Mouse (Mus musculus) left cerebral cortex, adult 9 months (tissue): ENCODE results near the gene Cwc25.
"Not testable (repeated sequence)": the region's sequence is repeated elsewhere in the genome, so short reads cannot be mapped to it uniquely, and the experiment has no call there.

Source experiments
- DNase-seq, 2 experiments: peaks; one replicate each; pipeline ENCODE4 v3.0.0; 2022; ENCODE audit warnings: low spot score in 2 of 2

Cwc25 gene

DNA sequence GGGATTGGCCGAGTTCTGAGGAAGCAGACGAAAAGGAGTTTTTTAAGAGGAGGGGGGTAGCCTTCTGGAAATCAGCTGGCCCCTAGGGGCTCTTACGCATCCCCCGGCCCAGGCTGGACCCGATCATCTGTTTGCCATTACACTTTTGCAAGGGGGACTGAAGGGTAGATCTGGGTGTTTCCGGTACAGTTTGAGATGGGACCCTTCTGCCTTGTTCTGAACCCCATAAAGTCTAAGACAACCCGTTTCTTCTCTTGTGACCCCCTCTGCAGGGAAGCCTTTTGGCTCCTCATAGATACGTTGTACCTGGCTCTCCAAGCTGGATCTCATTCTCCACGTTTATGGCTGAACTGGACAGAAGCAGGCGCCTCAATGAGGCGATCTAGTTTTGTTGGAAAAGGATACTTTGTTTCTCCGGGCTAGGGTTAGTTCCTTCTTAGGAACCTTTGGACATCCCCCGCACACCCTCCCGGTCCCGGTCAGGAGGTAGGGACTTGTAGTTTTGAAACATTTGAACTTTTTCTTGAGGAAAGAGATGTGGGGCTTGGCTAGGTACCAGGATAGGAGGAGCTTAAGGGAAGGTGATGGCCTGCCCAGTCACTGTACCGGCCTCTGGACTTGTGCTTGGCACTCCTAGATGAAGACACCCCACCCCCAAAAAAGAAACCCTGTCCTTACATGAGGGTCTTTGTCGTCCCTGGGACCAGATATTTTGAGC, 34.5 kb upstream of the Cwc25 start:
- DNase-seq: no peak

DNA sequence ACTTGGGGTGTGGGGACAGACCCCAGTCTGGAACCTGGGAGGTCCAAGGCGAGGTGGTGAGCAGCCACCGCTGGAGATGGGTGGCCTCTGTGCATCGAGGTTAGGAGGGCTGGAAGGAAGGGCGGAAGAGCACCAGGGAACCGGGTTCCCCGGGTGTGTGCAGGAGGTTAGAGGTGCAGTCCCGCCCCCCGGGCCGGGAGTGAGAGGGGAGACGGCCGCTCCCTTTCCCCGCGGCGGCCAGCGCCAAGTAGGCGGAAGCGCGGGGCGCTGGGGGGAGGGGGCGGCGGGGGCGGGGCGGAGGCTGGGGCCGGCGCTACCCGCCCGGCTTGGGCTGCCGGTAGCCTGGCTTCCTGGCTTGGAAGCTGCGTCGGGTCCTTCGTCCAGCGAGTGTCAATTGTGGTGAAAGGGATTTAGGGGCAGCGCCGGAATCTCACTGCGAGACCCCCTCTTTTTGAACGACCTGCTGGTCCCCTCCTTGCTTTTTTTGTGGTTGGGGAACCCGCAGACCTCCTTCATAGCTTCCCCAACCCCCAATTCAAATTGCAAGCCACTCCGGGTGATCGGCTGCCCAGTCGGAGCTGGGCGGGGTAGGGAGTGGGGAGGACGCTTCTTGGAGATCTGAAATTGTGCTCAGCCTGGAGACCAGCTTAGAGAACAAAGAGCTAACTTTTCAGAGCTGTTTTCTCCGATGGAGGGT, 33.8 kb upstream of the Cwc25 start:
- no peak for DNase-seq

GRCm38 (mm10) chr11:97799146-97799993, 33.0 kb upstream of the Cwc25 start:
- peak in 1 of 2 experiments; percentile 89 for DNase-seq

DNA sequence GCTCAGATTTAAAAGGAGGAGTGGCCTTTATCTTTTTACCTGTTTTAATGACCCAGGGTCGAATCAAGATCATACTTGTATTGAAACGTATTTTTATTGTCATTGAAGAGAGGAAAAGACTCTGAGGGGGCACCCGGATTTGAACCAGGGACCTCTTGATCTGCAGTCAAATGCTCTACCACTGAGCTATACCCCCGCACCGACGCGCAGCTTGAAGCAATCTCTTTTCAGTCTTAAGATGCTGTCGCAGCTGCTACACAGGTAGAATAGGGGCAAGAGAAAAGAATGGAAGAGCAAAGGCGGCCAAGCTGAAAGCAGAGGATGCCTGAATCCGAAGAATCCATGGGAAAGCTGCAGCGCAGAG, 32.4 kb upstream of the Cwc25 start, which contains the start of gene Lasp1:
Gene Lasp1, plus strand, starts transcription at position 219 of the 364 bp plus-strand sequence.
- DNase-seq: peak; percentile 82 to 95

DNA sequence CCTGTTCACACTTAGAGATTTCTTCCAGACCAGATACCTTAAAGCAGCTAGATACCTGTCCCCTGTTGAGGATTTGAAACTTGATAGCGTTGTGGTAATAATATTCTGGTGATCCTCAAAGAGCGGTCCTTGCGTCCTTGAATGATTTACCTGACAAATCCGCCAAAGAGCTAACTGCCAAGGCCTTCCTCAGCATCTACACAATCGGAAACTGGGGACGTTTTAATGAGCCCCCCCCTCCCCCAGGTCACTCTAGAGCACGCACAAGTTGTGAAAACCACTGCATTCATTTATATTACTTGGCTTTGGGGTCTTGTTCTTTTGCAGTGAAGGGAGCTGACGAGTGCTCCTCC, 31.7 kb upstream of the Cwc25 start:
- no peak for DNase-seq

GRCm38 (mm10) chr11:97797369-97798082, 31.2 kb upstream of the Cwc25 start:
- no peak for DNase-seq

DNA sequence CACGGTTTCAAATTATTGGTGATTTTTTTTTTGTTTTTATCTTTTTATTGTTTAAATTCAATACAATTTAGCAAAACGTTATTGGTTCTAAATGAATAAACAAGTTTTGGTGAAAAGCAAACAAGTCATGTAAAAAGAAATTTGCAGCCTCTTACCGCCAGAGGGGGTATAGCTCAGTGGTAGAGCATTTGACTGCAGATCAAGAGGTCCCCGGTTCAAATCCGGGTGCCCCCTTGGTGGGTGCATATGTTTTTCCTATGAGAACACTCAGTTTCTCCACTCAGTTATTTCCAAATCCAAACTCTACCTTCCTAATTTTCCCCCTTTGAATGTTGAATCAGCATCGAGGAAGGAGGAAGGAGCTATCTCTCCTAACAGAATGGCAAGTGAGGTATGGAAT, 30.6 kb upstream of the Cwc25 start:
- DNase-seq: peak in 1 of 2 experiments; percentile 87

DNA sequence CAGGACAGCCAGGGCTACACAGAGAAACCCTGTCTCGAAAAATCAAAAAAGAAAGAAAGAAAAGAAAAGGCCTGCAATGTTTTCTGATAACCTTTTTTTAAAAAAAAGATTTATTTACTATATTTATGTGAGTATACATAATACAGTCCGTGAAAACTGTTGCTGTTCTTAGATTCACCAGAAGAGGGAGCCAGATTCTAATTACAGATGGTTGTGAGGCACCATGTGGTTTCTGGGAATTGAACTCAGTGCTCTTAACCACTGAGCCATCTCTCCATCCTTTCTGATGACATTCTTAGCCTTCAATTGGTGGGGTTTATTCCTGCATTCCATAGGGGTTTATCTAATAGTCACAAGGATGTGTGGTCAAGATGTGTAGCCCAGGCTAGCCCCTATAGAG, 26.8 kb upstream of the Cwc25 start:
- DNase-seq: peak in 1 of 2 experiments; percentile 56

GRCm38 (mm10) chr11:97790778-97791438, 24.6 kb upstream of the Cwc25 start:
- DNase-seq: not testable (repeated sequence)

DNA sequence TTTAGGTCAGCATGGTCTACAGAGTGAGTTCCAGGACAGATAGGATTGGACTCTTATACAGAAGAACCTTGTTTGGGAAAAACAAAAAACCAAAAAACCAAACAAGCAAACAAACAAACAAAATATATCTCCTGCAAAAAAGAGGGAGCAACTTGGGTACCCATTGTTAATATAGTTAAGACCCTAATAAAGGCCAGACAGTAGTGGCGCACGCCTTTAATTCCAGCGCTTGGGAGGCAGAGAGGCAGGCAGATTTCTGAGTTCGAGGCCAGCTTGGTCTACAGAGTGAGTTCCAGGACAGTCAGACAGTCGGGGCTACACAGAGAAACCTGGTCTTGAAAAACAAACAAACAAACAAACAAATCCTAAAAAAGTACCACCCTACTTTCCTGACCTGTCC, 23.4 kb upstream of the Cwc25 start:
- no peak for DNase-seq

DNA sequence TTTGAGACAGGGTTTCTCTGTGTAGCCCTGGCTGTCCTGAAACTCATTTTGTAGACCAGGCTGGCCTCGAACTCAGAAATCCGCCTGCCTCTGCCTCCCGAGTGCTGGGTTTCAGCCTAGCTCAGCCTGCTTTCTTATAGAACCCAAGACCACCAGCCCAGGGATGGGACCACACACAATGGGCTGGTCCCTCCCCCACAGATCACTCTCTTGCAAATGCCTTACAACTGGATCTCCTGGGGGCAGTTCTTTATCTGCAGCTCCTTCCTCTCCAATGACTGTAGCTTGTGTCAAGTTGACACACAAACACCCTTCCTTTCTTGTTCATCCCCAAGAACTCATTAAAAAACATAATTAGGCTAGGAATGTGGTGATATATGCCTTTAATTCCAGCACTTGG, 21.6 kb upstream of the Cwc25 start:
- no peak for DNase-seq

GRCm38 (mm10) chr11:97782564-97782895, 16.2 kb upstream of the Cwc25 start:
- DNase-seq: no peak

DNA sequence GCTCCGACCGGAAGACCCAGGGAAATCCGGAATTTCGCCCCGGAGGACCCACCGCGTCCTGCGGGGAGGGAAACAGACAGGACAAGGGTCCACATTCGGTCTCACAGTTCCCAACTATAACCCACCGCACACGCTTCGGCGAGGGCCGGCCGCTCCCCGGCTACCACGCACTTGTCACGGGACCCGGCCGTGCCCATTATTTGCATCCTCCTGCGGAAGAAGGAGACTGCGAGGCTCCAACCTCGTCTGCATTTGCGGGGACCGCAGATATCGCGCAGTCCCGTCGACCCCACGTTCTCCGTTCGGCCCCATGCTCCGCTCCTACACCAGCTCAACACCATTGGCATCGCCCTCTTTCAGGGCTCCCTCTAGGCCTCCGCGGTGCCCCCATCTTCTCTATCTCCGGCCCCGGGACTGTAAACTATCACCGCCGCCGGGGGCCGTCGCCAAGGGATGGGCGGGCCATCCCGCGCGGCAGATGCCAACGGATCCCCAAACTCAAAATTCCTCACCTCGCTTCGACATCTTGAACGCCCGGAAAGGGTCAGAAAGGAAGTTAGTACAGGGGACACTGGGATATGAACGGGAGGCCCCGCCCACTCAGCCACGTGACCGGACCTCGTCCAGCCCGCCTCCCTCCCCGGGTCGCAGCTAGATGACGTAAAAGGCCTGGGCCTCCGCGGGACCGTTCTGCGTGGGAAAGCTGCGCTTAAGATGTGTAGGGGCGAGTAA, 15.6 kb upstream of the Cwc25 start, which contains the start of gene Rpl23:
Gene Rpl23, minus strand, starts transcription at position 606 of the 732 bp plus-strand sequence.
- peak; percentile 96 to 99 for DNase-seq

- DNase-seq: no peak
Observed at GRCm38 (mm10) chr11:97781478-97781831, 15.1 kb upstream of the Cwc25 start.

- DNase-seq: no peak
Observed at GRCm38 (mm10) chr11:97779968-97780701, 13.8 kb upstream of the Cwc25 start.

- DNase-seq: no peak
Observed at GRCm38 (mm10) chr11:97778918-97779317, 12.6 kb upstream of the Cwc25 start.

GRCm38 (mm10) chr11:97777129-97777529, 10.8 kb upstream of the Cwc25 start:
- DNase-seq: no peak

DNA sequence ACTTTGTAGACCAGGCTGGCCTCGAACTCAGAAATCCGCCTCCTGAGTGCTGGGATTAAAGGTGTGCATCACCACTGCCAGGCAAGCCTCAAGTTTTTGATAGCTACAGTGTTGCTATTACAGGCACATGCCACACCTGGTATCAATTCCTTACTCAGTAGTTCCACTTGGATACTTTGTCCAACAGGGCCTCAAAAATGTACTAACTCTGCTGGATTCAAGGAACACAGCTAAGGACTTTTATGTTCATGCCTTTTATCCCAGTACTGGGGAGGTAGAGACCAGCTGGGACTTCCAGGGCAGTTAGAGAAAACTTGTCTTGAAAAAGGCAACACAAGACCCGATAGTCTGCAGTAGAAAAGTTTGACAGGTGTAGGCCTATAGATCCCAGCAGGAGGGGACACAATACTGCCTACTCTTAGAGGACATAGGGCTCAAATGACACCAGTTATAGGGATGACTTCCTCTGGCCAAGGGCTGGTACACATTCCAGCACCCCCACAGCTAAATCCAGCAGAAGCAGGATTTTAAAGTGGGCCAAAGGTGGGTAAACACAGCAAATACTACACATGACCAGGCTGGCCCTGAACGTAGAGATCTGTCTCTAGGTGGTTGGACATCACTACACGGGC, 10.3 kb upstream of the Cwc25 start:
- DNase-seq: no peak

GRCm38 (mm10) chr11:97775808-97776496, 9.6 kb upstream of the Cwc25 start, which contains the start of gene 1700001P01Rik:
1700001P01Rik (minus strand) TSS chr11:97775918.
- DNase-seq: no peak
